Mouse (Mus musculus): ENCODE results near the gene Stk26.

Gene Stk26

GRCm38 (mm10) chrX:50926893-50927545, 86.2 kb downstream of the Stk26 start:
- no peak for DNase-seq (ENCODE audit: low spot score)

GRCm38 (mm10) chrX:50930309-50930708, 89.5 kb downstream of the Stk26 start:
- no peak for DNase-seq (ENCODE audit: low spot score)

DNA sequence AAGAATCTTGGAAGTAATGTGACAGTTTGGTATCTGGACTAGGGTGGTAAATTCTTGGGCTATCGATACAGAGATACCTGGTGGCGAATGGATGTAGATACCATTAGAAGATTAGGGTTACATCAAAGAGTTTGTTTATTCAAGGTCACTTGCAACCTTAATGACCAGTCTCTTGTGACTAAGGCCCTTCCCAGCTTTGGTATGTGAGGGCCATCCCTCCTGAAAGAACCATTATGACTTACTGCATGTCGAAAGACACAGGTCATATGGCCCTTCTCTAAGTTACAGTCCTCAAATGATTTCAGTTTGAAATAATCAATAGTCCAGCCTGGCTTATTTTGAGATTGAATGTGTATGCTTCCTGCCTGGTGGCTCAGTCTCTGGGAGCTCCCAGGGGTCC, 96.3 kb downstream of the Stk26 start:
- DNase-seq (ENCODE audit: low spot score) = no peak

GRCm38 (mm10) chrX:50942610-50943009, 101.8 kb downstream of the Stk26 start, which contains the start of gene Frmd7:
Frmd7 (minus strand) TSS chrX:50942710.
- no peak for DNase-seq (ENCODE audit: low spot score)

All from retina, embryonic 14.5 days (tissue).